Mouse (Mus musculus): ENCODE measurements around the gene Coro1b.

DNA sequence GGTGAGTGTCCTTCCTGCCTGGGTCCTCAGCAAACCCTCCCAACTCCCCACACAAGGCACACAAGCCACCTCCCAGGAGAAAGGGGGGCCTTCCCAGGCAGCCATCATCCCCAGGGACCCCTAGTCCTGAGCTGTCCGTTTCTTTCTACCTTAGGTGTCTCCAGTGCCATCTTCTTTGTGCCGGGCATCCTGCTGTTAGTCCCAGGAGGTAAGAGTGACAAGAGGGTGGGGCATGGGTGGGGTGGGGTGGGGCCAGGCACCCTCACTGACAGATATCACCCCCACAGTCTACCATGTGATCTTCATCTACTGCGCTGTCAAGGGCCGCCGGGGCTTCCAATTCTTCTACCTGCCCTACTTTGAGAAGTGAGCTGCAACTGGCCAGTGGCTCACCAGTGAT, 17.3 kb upstream of the Coro1b start:
- no peak for TF ChIP-seq CTCF (IDR thresholded peaks at IDR 0.05)
- no peak for TF ChIP-seq EP300 (IDR thresholded peaks at IDR 0.05; ENCODE audit: insufficient read depth, low read depth, low read length)

Measured in heart, adult 2 months (tissue).